Mouse (Mus musculus) urinary bladder, postnatal 36 days (tissue): ENCODE results near the gene A930017K11Rik.

Experiments
- DNase-seq, 2 experiments: peaks; one replicate each; pipeline ENCODE4 v3.0.0; 2022; ENCODE audit warnings: low spot score in 2 of 2, mixed read lengths in 1 of 2

Gene A930017K11Rik

DNA sequence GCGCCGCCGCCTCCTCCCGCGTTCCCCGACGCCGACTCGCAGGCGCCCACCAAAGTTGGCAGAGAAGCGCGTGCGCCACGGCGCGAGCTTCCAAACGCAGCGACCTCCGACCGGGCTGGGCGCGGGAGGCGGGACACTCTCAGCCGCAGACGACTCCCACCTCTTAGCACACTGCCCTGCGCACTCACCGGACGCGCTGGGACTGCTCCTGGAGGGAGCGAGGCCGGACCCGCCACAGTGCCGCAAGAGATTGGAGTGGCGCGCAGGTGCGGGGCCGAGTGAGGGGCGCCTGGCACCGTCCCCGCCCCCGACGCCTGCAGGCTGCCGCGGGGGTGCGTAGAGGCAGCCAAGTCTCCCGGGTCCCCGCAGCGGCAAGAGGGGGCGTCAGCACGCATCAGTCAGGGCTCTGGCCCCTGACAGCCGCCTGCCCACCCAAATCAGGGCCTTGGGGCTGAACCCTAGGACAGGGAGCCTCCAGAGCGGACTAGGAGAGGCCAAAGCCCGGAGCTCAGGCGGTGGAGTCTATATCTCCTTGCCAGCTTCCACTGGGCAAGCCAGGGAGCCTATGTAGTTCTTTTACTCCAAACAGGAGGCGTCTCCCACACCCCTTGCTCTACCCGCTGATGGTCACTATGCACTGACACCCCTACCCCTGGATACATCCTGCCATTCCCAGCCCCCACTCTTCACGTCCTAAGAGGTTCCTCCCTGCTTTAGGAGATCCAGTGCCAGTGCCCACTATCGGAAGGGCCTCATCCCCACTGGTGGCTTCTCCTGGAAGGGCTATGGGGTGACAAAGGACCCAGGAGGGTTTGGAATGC, at the start of gene A930017K11Rik:
TSS of gene A930017K11Rik (minus strand) at position 763 of the 821 bp plus-strand sequence.
- no peak for DNase-seq

DNA sequence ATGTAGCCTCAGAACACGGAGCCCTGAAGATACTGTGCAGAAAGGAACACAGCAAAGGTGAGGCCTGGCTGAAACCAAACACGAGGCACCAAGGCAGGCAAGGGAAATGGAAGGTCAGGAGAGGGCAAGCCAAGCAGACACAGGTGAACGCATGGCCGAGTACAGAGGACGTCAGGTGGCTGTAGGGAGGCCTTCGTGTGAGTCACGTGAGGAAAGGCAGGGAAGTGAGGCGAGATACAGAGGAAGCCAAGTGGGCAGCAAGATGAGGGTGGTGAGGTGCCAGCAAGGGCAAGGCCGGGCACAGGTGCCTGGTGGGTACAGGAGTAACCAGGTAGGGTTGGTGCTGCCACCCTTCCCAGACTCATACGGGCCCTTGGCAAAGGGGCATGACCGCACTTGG, 46.1 kb upstream of the A930017K11Rik start:
- no peak for DNase-seq

DNA sequence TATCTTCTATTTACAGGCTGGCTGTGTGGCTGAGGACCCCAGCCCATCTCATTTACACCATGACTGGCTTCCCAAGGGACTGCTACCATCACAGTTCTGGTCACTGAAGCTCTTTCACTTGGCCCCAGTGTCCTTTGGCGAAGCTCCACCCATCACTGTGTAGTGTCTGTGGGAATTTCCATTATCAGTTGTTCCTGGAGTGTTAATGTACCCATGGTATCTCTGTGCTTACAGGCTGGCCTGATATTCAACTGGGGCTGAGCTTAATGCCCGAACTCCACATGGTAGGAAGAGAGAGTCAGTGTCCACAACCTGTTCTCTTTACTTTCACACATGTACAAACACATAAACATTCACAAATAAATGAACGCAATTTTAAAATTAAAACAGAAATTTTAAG, 41.1 kb upstream of the A930017K11Rik start:
- DNase-seq: no peak

DNA sequence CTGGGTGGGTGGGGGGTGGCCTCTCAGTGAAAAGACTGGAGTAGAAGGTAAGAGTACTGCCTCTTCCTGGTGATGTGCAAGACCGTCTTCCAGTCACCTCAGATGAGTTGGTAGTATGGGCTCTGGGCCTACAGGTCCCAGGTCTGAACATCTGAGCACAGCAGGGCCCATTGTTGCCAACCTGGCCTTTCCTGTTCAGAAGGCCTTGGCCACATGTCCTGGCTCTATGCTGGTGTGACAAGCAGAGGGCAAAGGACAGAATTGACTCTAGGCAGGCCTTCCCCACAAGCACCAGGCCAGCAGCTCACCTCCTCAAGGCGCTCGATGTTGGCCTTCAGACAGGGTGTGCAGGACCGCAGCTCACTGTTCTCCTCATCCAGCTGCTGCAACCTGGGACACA, 39.9 kb upstream of the A930017K11Rik start:
- DNase-seq: no peak

DNA sequence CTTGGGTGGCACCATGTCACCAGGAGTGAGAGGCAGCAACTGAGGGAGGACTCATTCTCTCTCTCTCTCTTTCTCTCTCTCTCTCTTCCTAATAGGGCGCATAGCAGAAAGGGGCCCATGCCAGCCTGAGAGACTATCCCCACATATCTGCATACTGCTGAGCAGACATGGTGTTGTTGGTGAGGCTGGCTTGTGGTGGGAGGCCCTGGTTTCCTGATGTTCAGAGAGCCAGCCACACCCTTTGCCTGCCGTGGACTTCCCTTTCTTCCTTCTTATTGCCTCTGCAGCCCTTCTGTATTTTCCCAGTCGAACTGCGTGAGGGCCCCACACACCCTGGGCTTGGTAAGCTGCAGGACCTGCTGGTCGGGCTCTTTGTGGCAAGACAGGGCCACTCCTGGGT, 38.0 kb upstream of the A930017K11Rik start:
- DNase-seq: no peak

DNA sequence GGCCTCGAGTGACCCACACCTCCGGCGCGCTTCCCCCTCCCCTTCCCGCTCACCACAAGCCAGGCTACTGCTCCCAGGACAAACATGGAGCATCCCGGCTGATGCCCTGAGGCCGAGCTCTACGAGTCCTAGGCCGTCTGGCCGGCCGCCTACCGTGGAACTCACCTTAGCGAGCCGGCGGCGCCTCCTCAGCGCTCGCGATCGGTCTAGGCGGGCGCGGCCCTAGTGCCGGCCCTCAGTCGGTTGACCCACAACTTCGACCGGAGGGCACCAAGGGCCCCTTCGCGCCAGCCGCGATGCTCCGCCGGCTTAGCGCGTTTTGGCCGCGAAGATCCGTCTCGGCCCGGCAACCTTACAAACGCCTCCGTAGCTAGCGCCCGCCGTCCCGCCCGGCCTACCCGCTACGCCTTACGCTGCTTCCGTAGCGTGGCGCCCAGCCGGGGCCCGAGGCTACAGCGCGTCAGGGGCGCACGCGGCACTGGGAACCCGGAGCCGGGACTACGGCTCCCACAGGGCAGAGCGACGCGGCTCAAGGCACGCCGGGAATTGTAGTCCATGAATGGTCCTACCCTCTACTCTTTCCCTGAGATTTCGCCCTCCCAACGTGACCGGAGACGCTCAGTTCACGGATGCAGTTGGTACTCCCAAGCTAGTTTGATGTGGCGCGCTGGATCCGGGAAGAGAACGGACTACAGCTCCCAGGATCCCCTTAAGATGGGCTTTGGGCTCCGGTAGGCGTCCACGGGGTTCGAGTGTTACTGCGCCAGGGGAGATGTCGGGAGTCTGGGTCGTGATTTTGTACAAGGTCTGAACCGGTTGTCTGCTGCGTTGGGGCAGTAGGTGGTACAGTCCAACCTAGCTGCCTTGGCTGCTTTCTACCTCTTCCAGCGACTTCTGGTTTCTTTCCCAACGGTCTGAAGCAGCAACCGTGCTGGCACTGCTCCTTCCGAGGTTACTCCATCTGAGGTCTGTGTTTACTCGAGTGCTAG, 33.2 kb upstream of the A930017K11Rik start, which contains the start of gene Capn15:
TSS of gene Capn15 (minus strand) at position 491 of the 989 bp plus-strand sequence.
- DNase-seq: peak; percentile 87 to 92

DNA sequence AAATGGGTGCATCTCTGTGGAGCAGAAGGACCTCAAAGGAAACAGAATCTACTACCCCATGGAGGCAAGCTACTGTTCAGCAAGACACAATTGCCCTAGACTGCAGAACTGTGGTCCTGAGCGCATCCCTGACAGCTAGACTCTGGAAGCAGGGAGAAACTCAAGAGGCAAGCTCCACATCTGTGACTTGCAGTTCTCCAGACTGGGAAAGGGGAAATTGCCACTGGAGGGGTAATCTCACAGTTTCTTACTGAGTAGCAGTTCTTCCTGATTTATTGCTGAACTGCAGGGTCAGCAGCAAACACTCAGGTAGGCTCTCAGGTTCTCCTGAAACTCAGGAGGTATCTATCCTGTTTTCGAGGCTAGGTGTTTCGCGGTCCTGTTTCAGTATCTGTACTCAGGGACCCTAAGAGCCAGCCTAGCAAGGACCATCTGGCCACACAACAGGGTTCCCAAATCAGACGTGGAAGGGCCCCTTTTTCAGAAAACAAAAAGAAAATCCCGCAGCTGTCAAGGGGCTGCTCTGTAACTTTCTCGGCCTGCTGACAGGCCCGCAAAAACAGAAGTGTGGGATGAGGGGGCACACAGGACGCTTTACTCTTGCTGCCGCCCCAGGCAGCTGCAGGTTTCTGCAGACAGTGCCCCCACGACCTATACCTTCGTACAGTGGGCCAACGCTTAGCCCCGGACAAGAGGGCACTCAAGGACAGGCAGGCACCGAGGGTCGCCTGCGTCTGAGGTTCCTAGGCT, 32.4 kb upstream of the A930017K11Rik start:
- DNase-seq: peak in 1 of 2 experiments; percentile 5

DNA sequence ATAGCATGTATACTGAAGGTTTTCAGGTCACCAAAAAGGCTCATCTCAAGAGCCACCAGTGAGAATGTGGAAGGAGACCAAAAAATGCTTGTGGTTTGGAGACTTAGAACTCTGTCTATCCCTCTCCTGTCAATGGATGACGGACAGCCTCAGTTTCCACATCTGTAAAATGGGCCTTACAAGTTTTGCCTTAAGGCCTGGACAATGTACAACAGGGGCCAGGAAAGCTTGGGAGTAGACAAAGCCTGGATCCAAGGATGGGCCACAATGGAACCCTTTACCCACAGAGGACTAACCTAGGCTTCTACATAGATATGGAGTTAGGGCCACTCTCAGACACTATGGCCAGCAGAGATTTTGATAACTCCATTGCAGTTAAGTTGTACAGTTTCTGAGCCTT, 31.7 kb upstream of the A930017K11Rik start:
- DNase-seq: no peak

DNA sequence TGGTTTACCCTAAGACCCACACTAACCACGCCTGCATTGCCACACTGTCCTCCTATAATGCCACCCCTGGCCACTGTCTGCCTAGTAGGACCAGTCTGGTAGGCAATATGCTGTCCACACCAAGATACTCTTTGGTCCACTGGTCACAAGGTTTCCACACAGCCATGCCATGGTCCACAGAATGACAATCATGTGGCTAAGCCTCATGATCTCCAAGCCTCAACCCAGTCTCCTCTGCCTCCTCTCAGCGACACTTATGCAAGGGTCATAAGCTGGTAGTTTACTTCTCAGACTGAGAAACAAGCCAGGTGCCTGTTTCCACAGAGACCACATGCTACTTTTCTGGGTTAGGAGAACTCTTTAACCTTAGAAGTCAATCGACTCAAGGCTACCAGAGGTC, 30.5 kb upstream of the A930017K11Rik start:
- DNase-seq: no peak

DNA sequence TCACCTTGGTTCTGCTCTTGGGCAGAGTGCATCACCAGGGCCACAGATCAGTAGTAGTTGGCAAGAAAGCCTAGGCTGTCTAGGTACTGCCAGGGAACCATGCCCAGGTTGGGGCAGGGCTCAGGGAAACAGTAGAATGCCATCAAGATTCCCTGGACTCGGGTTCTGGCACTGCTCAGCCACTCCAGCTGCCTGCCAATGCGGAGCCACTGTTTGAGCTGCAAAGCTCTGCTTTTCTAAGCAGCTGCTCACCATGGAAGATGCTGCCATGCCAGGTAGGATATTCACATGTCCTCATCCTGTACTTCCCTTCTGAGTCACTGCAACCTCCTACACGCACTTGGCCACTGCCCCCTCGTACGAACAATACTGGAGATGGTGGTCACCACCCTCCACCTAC, 28.5 kb upstream of the A930017K11Rik start:
- no peak for DNase-seq

DNA sequence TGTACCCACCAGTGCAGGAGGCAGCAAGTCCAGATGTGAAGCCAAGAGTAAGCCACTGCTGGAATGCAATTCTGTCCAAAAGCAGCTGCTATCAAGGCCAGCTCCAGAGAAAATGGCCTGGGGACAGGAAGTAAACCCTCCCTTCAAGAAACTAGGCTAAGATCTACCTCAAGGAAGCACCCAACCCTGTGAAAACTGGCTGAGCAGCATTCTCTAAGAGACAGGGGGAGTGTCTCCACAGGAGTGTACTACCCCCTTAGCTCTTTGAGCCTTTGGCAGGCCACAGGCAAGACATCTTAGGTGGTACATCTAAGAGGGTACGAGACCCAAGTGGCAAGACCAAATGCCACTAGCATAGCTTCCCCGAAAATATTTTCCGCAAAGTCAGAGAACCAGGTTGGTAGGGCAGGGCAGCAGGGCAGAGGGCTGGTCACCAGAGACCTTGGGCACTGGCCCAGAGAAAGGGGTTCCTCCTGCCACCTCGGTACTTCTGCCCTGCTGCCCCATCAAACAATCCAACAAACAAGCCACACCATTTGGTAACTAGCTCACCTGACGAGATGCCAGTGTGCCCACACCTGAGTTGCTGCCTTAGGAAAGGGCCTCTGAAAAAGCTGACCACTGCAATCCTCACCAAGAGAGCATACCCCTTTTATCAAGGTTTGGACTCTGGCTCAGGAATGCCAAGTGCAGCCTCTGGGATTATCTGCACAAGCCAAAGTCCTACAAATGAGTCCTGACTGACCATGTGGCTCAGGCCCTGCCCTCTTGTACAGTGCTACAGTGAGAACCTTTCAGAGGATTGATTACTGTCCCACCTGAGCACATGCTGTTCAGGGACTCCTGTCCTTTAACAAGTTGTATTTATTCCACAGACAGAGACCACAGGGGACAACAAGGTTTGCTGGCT, 27.7 kb upstream of the A930017K11Rik start:
- DNase-seq: peak; percentile 21

DNA sequence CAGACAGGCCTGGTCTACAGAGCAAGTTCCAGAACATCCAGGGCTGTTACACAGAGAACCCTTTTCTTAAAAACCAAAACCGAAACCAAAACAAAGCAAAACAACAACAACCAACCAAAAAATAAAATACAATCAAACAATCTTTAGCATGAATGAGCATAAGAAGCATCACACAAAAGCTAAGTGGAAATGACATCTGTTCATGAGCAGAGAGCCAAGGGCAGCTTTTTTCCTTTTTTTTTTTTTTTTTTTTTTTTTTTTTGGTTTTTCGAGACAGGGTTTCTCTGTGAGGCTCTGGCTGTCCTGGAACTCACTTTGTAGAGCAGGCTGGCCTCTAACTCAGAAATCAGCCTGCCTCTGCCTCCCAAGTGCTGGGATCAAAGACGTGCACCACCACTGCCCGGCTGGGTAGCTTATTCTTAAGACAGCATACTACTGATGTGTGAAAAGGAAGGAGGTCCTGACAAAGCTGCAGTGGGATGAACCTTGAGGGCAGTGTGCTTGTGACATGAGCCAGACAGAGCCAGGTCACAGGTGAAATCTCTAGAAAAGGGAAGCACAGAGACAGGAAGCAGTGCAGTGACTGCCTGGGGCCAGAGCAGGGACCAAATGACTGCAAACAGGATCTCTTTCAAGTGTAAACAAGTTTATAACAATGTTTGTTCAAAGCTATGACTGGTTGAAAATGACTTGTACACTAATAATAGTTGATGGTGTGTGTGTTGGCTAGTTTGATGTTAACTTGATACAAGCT, 18.8 kb upstream of the A930017K11Rik start:
- no peak for DNase-seq

DNA sequence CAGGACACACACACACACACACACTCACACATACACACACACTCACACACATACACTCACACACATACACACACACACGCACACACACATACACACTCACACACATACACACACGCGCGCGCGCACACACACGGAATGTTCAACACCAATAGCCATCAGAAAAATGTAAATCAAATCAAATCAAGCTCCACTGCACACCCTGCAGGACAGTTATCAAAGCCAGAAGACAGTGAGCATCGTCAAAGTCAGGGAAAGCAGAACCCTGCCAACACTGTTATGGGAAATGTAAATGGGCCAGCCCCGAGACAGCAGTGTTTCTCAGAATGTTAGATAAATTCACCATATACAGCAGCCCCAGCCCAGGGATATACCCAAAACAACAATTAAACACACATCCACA, 18.1 kb upstream of the A930017K11Rik start:
- DNase-seq: no peak

DNA sequence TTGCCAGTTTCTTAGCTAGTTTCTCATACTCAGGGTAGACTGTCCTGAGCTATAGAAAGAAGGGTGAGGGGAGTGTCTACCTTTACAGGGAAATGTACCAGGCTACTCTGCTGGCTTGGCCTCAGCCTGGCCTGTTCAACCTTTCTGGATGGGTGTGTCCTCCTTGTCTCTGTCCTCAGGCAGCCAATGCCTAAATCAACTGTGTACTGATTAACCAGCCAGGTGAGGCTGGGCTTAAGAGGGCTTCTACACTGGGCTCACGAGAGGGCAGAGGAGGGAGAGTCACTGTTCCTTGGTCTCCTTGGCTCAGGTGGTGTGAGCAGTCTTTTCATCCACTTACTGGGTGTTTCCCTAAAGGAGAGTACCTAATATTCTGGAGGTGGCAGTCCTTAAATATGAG, 15.8 kb upstream of the A930017K11Rik start:
- DNase-seq: no peak

DNA sequence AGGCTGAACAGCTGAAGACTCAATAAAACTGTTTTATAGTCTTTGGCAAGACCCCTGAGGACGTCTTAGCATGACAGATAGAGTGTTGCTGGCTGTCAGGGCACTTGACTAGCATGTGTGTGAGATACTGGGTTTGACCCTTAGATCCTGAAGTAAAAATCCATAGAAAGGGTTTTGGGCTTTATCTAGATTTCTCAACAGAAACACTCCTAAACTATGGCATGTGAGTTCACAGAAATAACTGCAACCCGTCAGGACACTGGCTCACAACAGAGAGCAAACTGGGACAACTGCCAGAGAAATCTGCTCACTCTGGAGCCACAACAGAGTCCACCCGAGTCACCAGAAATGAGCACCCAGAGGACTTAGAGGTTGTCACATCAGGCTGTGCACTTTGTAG, 15.3 kb upstream of the A930017K11Rik start:
- DNase-seq: no peak

DNA sequence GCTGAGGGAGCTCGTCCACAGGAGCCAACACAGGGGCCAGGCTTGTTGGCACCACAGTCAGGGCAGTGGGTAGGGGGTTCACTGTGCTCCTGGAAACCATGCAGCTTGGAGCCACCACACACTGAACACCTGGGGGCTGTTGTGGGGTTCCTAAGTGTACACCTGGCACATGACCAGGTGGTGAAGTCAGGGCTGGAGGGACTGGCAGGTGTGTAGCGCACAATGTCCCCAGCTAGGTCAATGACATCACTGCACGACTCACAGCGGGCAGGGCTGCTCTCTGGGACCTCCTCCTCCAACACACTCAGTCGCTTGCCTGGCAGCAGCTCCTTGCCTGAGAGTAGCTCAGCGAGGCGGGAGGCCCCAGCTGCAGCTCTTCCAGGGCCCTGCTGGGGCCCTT, 11.9 kb upstream of the A930017K11Rik start:
- DNase-seq: no peak

DNA sequence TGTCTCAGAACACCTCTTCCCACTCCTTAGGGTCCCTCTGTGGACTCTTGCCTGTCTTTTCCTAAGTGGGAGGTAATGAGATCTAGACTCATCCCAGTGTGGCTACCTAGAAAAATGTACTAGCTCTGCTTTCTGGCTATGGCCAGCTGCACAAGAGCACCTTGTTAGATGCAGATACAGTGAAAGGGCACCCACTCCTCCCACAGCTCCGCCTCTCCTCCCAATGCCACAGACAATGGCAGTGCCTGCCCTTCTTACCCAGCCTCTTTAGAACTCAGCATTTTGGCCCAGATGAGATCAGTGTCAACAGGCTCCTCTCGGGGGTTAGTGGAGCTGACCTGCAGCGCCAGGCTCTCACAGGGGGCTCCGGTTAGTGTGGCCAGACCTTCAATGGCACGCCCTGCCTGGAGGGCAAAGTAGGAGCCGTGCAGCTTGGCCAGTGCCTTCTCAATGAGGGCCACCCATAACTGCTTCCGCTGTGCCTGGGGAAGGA, 10.1 kb upstream of the A930017K11Rik start:
- no peak for DNase-seq

DNA sequence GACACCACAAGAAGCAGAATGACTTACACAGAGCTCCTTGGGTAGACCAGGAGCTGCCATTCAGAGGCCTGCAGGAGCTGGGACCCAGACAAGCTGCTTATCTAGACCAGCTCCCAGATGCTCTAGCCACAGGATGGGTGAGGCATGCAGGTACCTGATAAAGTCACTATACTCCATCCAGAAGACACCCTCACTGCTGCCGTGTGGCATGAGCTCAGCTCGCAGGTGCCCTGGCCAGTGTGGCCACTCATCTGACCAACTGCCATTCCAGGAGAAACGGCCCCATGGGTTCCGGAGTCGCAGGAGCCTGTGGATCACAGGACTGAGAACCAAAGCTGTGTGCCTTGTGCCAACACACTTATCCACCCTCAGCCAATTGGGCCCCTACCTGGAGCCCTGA, 9.2 kb upstream of the A930017K11Rik start:
- no peak for DNase-seq

DNA sequence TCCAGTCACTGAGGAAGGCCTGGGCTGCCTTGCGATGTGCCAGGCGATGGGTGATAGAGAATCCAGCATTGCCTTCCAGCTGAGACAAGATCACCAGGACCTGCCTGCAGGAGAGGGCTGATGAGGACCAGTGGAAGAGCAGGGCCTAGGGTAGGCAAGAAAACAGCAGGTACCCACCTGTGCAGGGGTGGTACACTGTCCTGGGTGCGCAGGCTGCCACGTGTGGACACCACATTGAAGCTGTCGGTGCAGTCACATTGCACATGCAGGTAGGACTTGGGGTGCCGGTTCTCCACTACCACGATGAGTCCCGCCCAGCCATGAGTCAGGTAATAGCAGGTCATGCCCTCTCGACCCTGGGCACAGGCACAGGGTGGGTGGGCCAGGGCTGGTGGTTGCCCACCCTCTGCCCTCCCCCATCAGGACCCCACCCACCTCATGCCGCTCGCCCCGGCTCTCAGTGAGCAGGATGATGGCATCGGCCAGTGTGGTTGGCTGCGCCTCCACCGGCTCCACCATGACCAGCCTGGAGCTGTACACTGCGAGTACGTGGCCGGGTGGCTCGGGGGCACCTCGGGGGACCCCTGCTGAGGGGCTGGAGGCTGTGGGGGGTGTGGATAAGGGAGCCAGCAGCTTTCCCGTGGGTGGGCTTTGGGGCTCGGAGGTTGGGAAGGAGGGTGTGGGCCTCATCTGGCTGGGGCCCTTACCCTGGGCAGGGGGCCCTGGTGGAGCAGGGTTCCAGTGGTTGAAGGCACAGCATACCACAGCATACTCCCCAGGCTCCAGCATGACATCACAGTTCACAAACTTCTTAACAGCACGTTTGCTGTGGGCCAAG, 7.5 kb upstream of the A930017K11Rik start:
- DNase-seq: no peak
